Mouse (Mus musculus): ENCODE measurements around the gene Dact2.

Dact2 gene

GRCm38 (mm10) chr17:14175019-14175418, 29.1 kb downstream of the Dact2 start:
- DNase-seq (ENCODE audit: inconsistent ontology term): no peak

GRCm38 (mm10) chr17:14174401-14174800, 29.7 kb downstream of the Dact2 start:
- no peak for DNase-seq (ENCODE audit: inconsistent ontology term)

GRCm38 (mm10) chr17:14173459-14173858, 30.6 kb downstream of the Dact2 start:
- DNase-seq (ENCODE audit: inconsistent ontology term): no peak

- no peak for DNase-seq (ENCODE audit: inconsistent ontology term)
These were observed 31.4 kb downstream of the Dact2 start for GRCm38 (mm10) chr17:14172731-14173130.

GRCm38 (mm10) chr17:14172184-14172583, 31.9 kb downstream of the Dact2 start:
- no peak for DNase-seq (ENCODE audit: inconsistent ontology term)

- no peak for DNase-seq (ENCODE audit: inconsistent ontology term)
These were observed 33.1 kb downstream of the Dact2 start for GRCm38 (mm10) chr17:14170961-14171479.

- no peak for DNase-seq (ENCODE audit: inconsistent ontology term)
These were observed 34.7 kb downstream of the Dact2 start for GRCm38 (mm10) chr17:14169431-14169830.

GRCm38 (mm10) chr17:14167594-14167993, 36.5 kb downstream of the Dact2 start:
- no peak for DNase-seq (ENCODE audit: inconsistent ontology term)

- DNase-seq (ENCODE audit: inconsistent ontology term): no peak
These were observed 37.2 kb downstream of the Dact2 start for GRCm38 (mm10) chr17:14166746-14167432.

GRCm38 (mm10) chr17:14165934-14166610, 38.0 kb downstream of the Dact2 start:
- DNase-seq (ENCODE audit: inconsistent ontology term): no peak

- DNase-seq (ENCODE audit: inconsistent ontology term): peak; percentile 93
These were observed 38.7 kb downstream of the Dact2 start for GRCm38 (mm10) chr17:14165332-14165876.

- DNase-seq (ENCODE audit: inconsistent ontology term): peak; percentile 32
These were observed 43.3 kb downstream of the Dact2 start for GRCm38 (mm10) chr17:14160846-14161245.

GRCm38 (mm10) chr17:14157779-14158195, 46.3 kb downstream of the Dact2 start:
- DNase-seq (ENCODE audit: inconsistent ontology term): no peak

Measured in Muller cell, postnatal 12 days (primary cell).